Mouse (Mus musculus) ES-Bruce4 (cell line): Measurements from ENCODE around the gene Casz1. TPM values are rescaled to one million over a fixed set of nuclear protein-coding genes. Genes with fewer than 3 reads are reported as not detected.
A peak's percentile ranks its signal among the peaks of the same experiment; 100 is the strongest.

Source experiments
- H3K27ac ChIP-seq: 2 replicates; pipeline ENCODE4 v1.5.1; 2012; ENCODE audit warnings: low read length, inconsistent platforms; ENCODE audit not compliant: insufficient read depth
- H3K27me3 ChIP-seq: 2 replicates; pipeline ENCODE4 v1.6.1; 2012; ENCODE audit warnings: mild to moderate bottlenecking, low read length, inconsistent platforms; ENCODE audit not compliant: control insufficient read depth, poor library complexity, insufficient read depth, severe bottlenecking
- H3K36me3 ChIP-seq: 2 replicates; pipeline ENCODE4 v1.6.1; 2012; ENCODE audit warnings: inconsistent platforms, mild to moderate bottlenecking, low read length, moderate library complexity; ENCODE audit not compliant: control insufficient read depth, poor library complexity, insufficient read depth, severe bottlenecking
- H3K4me1 ChIP-seq: one replicate; pipeline ENCODE4 v1.8.1; 2011; ENCODE audit warnings: low read length; ENCODE audit not compliant: control insufficient read depth, insufficient read depth
- H3K4me3 ChIP-seq: 2 replicates; pipeline ENCODE4 v1.5.1; 2011; ENCODE audit warnings: low read depth, mild to moderate bottlenecking, low read length
- H3K9ac ChIP-seq: 2 replicates; pipeline ENCODE4 v1.6.1; 2012; ENCODE audit warnings: low read depth, mild to moderate bottlenecking, inconsistent platforms; ENCODE audit not compliant: poor library complexity, severe bottlenecking
- H3K9me3 ChIP-seq: replicated peaks from 2 replicates; pipeline ENCODE4 v1.6.1; 2012; ENCODE audit warnings: mild to moderate bottlenecking, low read length, inconsistent platforms; ENCODE audit not compliant: control insufficient read depth, poor library complexity, insufficient read depth, severe bottlenecking
- CTCF ChIP-seq: IDR thresholded peaks from one replicate; pipeline ENCODE4 v1.8.1; 2011; ENCODE audit warnings: low read depth, low read length
- EP300 ChIP-seq: IDR thresholded peaks from 2 replicates; pipeline ENCODE4 v1.6.1; 2011; ENCODE audit warnings: low read depth, low read length; ENCODE audit not compliant: insufficient read depth
- POLR2A ChIP-seq: IDR thresholded peaks from one replicate; pipeline ENCODE4 v1.8.1; 2011; ENCODE audit warnings: low read length; ENCODE audit not compliant: insufficient read depth
- polyA plus RNA-seq: library from polyadenylated mRNA; stranded (reverse); fragments of >200 nt; gene quantifications from 2 replicates; pipeline ENCODE4 v1.2.4, GENCODE M21; 2011; ENCODE audit warnings: low read depth; ENCODE audit not compliant: missing spikeins, insufficient read depth, insufficient read length

The Casz1 gene
- polyA plus RNA-seq, 1 experiment = 15.6 TPM

- Histone ChIP-seq H3K27ac (0 out of 2 replicates have a peak overlapping the region, but pooled peaks have one; percentile 1), H3K4me1 (peaks cover 2% of the 10 kb centered on the region)
Measured at GRCm38 (mm10) chr4:148925589-148926359, 121.5 kb downstream of the Casz1 start.

GRCm38 (mm10) chr4:148926459-148926858, 122.2 kb downstream of the Casz1 start:
- H3K36me3 ChIP-seq = no peaks in the 10 kb centered on the region
- no peaks in the 10 kb centered on the region for H3K9me3 ChIP-seq
- TF ChIP-seq CTCF (no peak), POLR2A (no peak), EP300 (peak; percentile 82)
- 0 out of 2 replicates have a peak overlapping the region, but pooled peaks have one; percentile 22 for H3K9ac ChIP-seq
- peaks cover 2% of the 10 kb centered on the region for H3K4me1 ChIP-seq
- H3K27ac ChIP-seq = no peak overlapping the region
- H3K4me3 ChIP-seq = no peak overlapping the region
- no peaks in the 10 kb centered on the region for H3K27me3 ChIP-seq

More at GRCm38 (mm10) chr4:148925589-148926359, 121.5 kb downstream of the Casz1 start:
- no peaks in the 10 kb centered on the region for H3K36me3 ChIP-seq
- H3K4me3 ChIP-seq = no peak overlapping the region
- H3K27me3 ChIP-seq = no peaks in the 10 kb centered on the region
- TF ChIP-seq EP300 = no peak
- TF ChIP-seq POLR2A = no peak
- H3K9me3 ChIP-seq = no peaks in the 10 kb centered on the region
- peak overlapping the region; percentile 22; the same call in 1 of the 2 replicates for H3K9ac ChIP-seq

GRCm38 (mm10) chr4:148928316-148928715, 124.1 kb downstream of the Casz1 start:
- H3K9ac ChIP-seq = no peak overlapping the region
- peaks cover 4% of the 10 kb centered on the region for H3K4me1 ChIP-seq
- H3K36me3 ChIP-seq = no peaks in the 10 kb centered on the region
- no peak overlapping the region for H3K27ac ChIP-seq
- TF ChIP-seq POLR2A = no peak
- no peak for TF ChIP-seq EP300
- no peak for TF ChIP-seq CTCF
- H3K9me3 ChIP-seq = no peaks in the 10 kb centered on the region
- H3K4me3 ChIP-seq = no peak overlapping the region
- no peaks in the 10 kb centered on the region for H3K27me3 ChIP-seq

- Histone ChIP-seq H3K9me3 (no peaks in the 10 kb centered on the region), H3K27me3 (no peaks in the 10 kb centered on the region), H3K4me3 (no peak overlapping the region), H3K36me3 (no peaks in the 10 kb centered on the region), H3K27ac (no peak overlapping the region), H3K4me1 (peaks cover 4% of the 10 kb centered on the region), H3K9ac (no peak overlapping the region)
- TF ChIP-seq CTCF = no peak
- TF ChIP-seq EP300 = no peak
- no peak for TF ChIP-seq POLR2A
Measured at GRCm38 (mm10) chr4:148928876-148929275, 124.6 kb downstream of the Casz1 start.

- Histone ChIP-seq H3K4me1 (peaks cover 4% of the 10 kb centered on the region), H3K9ac (no peak overlapping the region)
Measured at GRCm38 (mm10) chr4:148930721-148931229, 126.5 kb downstream of the Casz1 start.

GRCm38 (mm10) chr4:148933109-148933508, 128.9 kb downstream of the Casz1 start:
- H3K4me3 ChIP-seq = no peak overlapping the region
- no peaks in the 10 kb centered on the region for H3K9me3 ChIP-seq
- no peak for TF ChIP-seq EP300
- TF ChIP-seq CTCF = no peak
- TF ChIP-seq POLR2A = no peak
- H3K4me1 ChIP-seq = peaks cover 2% of the 10 kb centered on the region
- no peaks in the 10 kb centered on the region for H3K27me3 ChIP-seq
- no peak overlapping the region for H3K27ac ChIP-seq
- no peaks in the 10 kb centered on the region for H3K36me3 ChIP-seq
- no peak overlapping the region for H3K9ac ChIP-seq

More at GRCm38 (mm10) chr4:148930721-148931229, 126.5 kb downstream of the Casz1 start:
- Histone ChIP-seq H3K4me3 (no peak overlapping the region), H3K27ac (no peak overlapping the region), H3K27me3 (no peaks in the 10 kb centered on the region), H3K9me3 (no peaks in the 10 kb centered on the region), H3K36me3 (no peaks in the 10 kb centered on the region)
- TF ChIP-seq CTCF (no peak), EP300 (no peak), POLR2A (no peak)
